Mouse (Mus musculus) intestine, embryonic 16.5 days (tissue): ENCODE data around the gene Spin1. TPM values are rescaled to one million over a fixed set of nuclear protein-coding genes. Genes with fewer than 3 reads are reported as not detected.

Source experiments
- ATAC-seq: fragments of 200-750 bp; cut with Nextera tagmentation; 2 replicates; pipeline ENCODE4 v1.8.0; 2017; ENCODE audit warnings: moderate TSS enrichment, moderate library complexity
- H3K27ac ChIP-seq: fragments of 300-500 bp; sonication (generic); 2 replicates; pipeline ENCODE4 v1.5.1; 2014; ENCODE audit warnings: mild to moderate bottlenecking, low read length
- H3K27me3 ChIP-seq: fragments of 300-500 bp; sonication (generic); replicated peaks from 2 replicates; pipeline ENCODE4 v1.6.1; 2014; ENCODE audit warnings: low read length, control low read depth, mixed read lengths; ENCODE audit not compliant: control insufficient read depth, insufficient read depth
- H3K36me3 ChIP-seq: fragments of 300-500 bp; sonication (generic); 2 replicates; pipeline ENCODE4 v1.6.1; 2014; ENCODE audit warnings: low read length, control low read depth; ENCODE audit not compliant: control insufficient read depth, insufficient read depth
- H3K4me1 ChIP-seq: fragments of 300-500 bp; sonication (generic); 2 replicates; pipeline ENCODE4 v1.6.1; 2014; ENCODE audit warnings: low read length, control low read depth, mixed read lengths; ENCODE audit not compliant: control insufficient read depth, insufficient read depth
- H3K4me2 ChIP-seq: fragments of 300-500 bp; sonication (generic); 2 replicates; pipeline ENCODE4 v1.6.1; 2014; ENCODE audit warnings: low read depth, low read length, control low read depth
- H3K4me3 ChIP-seq: fragments of 300-500 bp; sonication (generic); 2 replicates; pipeline ENCODE4 v1.5.1; 2014; ENCODE audit warnings: mild to moderate bottlenecking, low read length
- H3K9ac ChIP-seq: fragments of 300-500 bp; sonication (generic); 2 replicates; pipeline ENCODE4 v1.6.1; 2014; ENCODE audit warnings: low read depth, low read length
- H3K9me3 ChIP-seq: fragments of 300-500 bp; sonication (generic); 2 replicates; pipeline ENCODE4 v1.6.1; 2016; ENCODE audit warnings: low read length, control low read depth; ENCODE audit not compliant: control insufficient read depth
- WGBS: fragments of 180-500 bp; shearing (Covaris S2); extraction: QIAGEN DNeasy Blood & Tissue Kit; methylation state at CpG from one replicate; pipeline ENCODE4 v1.1.7; 2014; 5-methylcytosine and 5-hydroxymethylcytosine counted together
- polyA plus RNA-seq: library from polyadenylated mRNA; unstranded; fragments of >200 nt; fragmentation: Nextera tagmentation; extraction: Ambion mirVana; gene quantifications from 2 replicates; pipeline ENCODE4 v1.2.1, GENCODE M21; 2015

The Spin1 gene
- polyA plus RNA-seq, 1 experiment from 2014 or later, result 52.3 TPM

- ATAC-seq, result no peak
- H3K27ac ChIP-seq, result no peak overlapping the region
- H3K9ac ChIP-seq, result no peak overlapping the region
- no peaks in the 10 kb centered on the region for H3K27me3 ChIP-seq
- peaks cover 29% of the 10 kb centered on the region for H3K4me1 ChIP-seq
- H3K36me3 ChIP-seq, result no peaks in the 10 kb centered on the region; the same call in 1 of the 2 replicates
- H3K4me3 ChIP-seq, result no peak overlapping the region
- H3K9me3 ChIP-seq, result no peaks in the 10 kb centered on the region
- no peak overlapping the region for H3K4me2 ChIP-seq
- 70% methylated on average over 8 of the region's 8 CpGs for WGBS
Observed at GRCm38 (mm10) chr13:51125357-51125756, 24.7 kb downstream of the Spin1 start.

- no peak for ATAC-seq
- Histone ChIP-seq H3K4me2 (no peak overlapping the region), H3K36me3 (peaks cover 3% of the 10 kb centered on the region), H3K9ac (no peak overlapping the region), H3K4me3 (no peak overlapping the region), H3K27ac (no peak overlapping the region), H3K4me1 (peaks cover 13% of the 10 kb centered on the region; the same call in 1 of the 2 replicates), H3K9me3 (no peaks in the 10 kb centered on the region), H3K27me3 (no peaks in the 10 kb centered on the region)
- WGBS, result 65% methylated on average over 2 of the region's 2 CpGs
Observed at GRCm38 (mm10) chr13:51127906-51128305, 27.2 kb downstream of the Spin1 start.

DNA sequence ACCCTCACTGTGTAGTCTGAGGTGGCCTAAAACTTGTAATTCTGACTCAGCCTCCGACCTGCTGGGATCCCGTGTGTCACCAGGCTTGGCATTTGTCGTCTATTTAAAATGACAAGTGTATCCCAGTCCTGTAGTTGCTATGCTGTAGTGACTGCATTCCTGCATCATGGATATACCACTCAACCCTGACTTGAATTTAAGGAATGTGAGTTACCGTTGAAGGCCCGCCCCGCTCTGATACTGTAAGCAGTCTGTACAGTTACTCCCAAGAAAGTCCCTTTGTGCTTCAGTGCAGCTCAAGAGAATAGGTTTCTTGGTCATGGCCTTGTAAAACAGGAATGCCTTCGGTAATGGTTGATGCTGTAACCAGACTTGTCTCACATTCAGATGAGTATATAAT lies 27.7 kb downstream of the Spin1 start:
- Histone ChIP-seq H3K9me3 (no peaks in the 10 kb centered on the region), H3K36me3 (peaks cover 3% of the 10 kb centered on the region), H3K4me2 (no peak overlapping the region), H3K4me3 (no peak overlapping the region), H3K4me1 (peaks cover 12% of the 10 kb centered on the region; the same call in 1 of the 2 replicates), H3K27ac (no peak overlapping the region), H3K27me3 (no peaks in the 10 kb centered on the region), H3K9ac (no peak overlapping the region)
- no peak for ATAC-seq
- WGBS, result 90% methylated on average over 7 of the region's 7 CpGs

- no peak for ATAC-seq
- no peak overlapping the region for H3K4me3 ChIP-seq
- H3K27ac ChIP-seq, result no peak overlapping the region
- WGBS, result 85% methylated on average over 10 of the region's 10 CpGs
- no peaks in the 10 kb centered on the region for H3K4me1 ChIP-seq
- H3K9ac ChIP-seq, result no peak overlapping the region
- no peaks in the 10 kb centered on the region for H3K9me3 ChIP-seq
- peaks cover 6% of the 10 kb centered on the region for H3K36me3 ChIP-seq
- H3K27me3 ChIP-seq, result no peaks in the 10 kb centered on the region
- no peak overlapping the region for H3K4me2 ChIP-seq
Observed at GRCm38 (mm10) chr13:51131179-51131578, 30.5 kb downstream of the Spin1 start.

- 76% methylated on average over 4 of the region's 4 CpGs for WGBS
- H3K9me3 ChIP-seq, result no peaks in the 10 kb centered on the region
- H3K4me3 ChIP-seq, result no peak overlapping the region
- H3K27ac ChIP-seq, result no peak overlapping the region
- no peak overlapping the region for H3K4me2 ChIP-seq
- peaks cover 10% of the 10 kb centered on the region for H3K4me1 ChIP-seq
- no peak for ATAC-seq
- H3K27me3 ChIP-seq, result no peaks in the 10 kb centered on the region
- peaks cover 6% of the 10 kb centered on the region for H3K36me3 ChIP-seq
- no peak overlapping the region for H3K9ac ChIP-seq
Observed at GRCm38 (mm10) chr13:51136315-51136714, 35.6 kb downstream of the Spin1 start.

DNA sequence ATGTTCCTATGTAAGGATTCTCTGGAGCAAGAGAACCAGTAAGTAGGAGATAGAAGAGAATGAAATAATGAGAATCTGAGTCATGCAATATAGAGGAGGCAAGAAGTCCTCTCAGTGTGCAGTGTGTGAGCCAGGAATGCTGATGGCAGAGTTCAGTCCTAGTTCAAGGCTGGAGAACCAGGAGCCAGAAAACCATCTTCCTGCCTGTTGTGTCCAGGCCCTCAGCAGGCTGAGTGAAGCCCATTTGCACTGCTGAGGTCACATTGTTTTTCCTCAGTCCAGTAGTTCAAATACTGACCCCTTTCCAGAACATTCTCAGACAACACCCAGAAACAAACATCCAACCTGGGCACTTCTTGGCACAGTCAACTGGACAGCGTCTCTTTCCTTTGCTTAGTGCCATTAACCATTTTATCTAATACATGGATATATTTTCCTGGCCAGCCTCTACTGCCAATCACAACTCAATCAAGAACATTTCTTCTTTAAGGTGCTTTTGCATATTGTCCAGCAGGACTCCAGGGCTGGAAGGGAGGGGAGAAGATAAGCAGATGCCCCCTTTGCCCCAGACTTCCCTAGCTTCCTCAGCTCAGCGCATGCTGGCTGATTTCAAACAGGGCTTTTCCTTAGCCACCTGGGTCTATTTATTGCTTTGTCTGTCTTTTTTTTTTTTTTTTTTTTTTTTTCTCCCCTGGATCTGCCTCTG lies 36.5 kb downstream of the Spin1 start:
- Histone ChIP-seq H3K27me3 (no peaks in the 10 kb centered on the region), H3K4me3 (no peak overlapping the region), H3K4me1 (peaks cover 10% of the 10 kb centered on the region), H3K36me3 (peaks cover 6% of the 10 kb centered on the region), H3K27ac (peak overlapping the region; percentile 52; the same call in 1 of the 2 replicates), H3K9ac (no peak overlapping the region), H3K4me2 (no peak overlapping the region), H3K9me3 (no peaks in the 10 kb centered on the region)
- WGBS, result 54% methylated on average over 2 of the region's 2 CpGs
- ATAC-seq, result peak; percentile 62

GRCm38 (mm10) chr13:51137702-51138031 lies 37.0 kb downstream of the Spin1 start:
- Histone ChIP-seq H3K4me2 (no peak overlapping the region), H3K9me3 (no peaks in the 10 kb centered on the region), H3K27ac (peak overlapping the region; percentile 52; the same call in 1 of the 2 replicates), H3K27me3 (no peaks in the 10 kb centered on the region), H3K4me1 (peaks cover 10% of the 10 kb centered on the region), H3K4me3 (no peak overlapping the region), H3K36me3 (peaks cover 6% of the 10 kb centered on the region), H3K9ac (no peak overlapping the region)
- ATAC-seq, result peak; percentile 85

GRCm38 (mm10) chr13:51147106-51147505 lies 46.4 kb downstream of the Spin1 start:
- 49% methylated on average over 1 of the region's 1 CpGs for WGBS
- no peak overlapping the region for H3K4me2 ChIP-seq
- peaks cover 6% of the 10 kb centered on the region; the same call in 1 of the 2 replicates for H3K4me1 ChIP-seq
- no peak for ATAC-seq
- H3K9me3 ChIP-seq, result no peaks in the 10 kb centered on the region
- H3K9ac ChIP-seq, result no peak overlapping the region
- no peak overlapping the region for H3K4me3 ChIP-seq
- H3K27me3 ChIP-seq, result no peaks in the 10 kb centered on the region
- no peak overlapping the region for H3K27ac ChIP-seq
- H3K36me3 ChIP-seq, result 0 out of 2 replicates have a peak, but pooled peaks cover 5% of the 10 kb centered on the region

DNA sequence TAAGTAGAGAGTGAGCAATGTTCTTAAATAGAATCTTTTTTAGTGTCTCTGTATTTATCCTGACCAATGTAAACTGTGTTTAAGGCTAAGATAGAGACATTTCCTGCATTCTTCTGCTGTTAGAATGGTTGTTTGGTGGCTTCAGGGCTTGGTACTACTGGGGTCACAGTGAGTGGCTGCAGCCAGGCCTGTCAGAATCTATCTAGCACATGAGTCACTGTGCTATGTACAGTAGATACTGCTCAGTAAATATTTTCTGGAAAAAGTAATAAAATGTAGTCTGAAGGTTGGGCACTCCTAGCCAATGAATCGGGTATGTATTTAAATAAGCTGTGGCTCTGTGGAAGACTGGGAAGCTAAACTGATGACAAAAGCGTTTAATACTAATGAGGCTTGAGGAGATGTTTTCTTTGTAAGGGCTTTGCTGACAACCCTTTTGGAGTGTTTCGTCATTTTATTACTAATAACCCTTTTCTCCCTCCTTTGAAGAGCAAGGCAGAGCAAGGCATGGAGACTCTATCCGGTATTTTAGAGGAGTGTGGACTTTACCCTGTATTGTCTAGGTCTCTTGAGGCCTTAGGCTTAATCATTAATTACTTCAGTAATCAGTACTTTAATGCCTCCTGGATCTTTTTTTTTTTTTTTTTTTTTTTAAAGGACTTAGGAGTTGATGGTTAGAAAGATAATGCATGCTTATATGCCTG lies 52.4 kb downstream of the Spin1 start:
- Histone ChIP-seq H3K4me2 (no peak overlapping the region), H3K4me1 (no peaks in the 10 kb centered on the region), H3K9me3 (no peaks in the 10 kb centered on the region), H3K9ac (no peak overlapping the region), H3K27ac (peak overlapping the region; percentile 85), H3K4me3 (no peak overlapping the region), H3K27me3 (no peaks in the 10 kb centered on the region), H3K36me3 (peaks cover 14% of the 10 kb centered on the region; the same call in 1 of the 2 replicates)
- 57% methylated on average over 4 of the region's 4 CpGs for WGBS
- ATAC-seq, result peak; percentile 96
